In the genomic region with DNA sequence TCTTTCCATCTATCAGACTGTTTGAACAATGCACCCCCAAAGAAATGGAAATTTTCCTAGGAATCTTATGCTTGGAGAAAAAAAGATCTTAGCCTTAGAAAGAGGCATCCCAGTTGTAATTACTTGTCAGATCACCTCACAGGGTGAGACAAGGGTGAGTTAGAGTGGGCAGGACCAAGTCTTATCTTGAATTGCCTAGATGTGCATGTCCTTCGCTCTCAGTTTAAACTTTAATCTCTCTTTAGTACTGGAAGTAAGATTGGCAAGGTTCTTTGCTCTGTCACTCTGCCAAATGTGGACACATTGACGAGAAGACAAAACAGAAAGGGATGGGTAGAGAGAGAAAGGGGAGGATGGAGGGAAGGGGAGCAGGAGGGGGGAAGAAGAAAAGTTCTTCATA, we compare ENCODE assay signal across 25 mouse cellular contexts. TPM values are rescaled to one million over a fixed set of nuclear protein-coding genes. Genes with fewer than 3 reads are reported as not detected.
DNase-seq lines count a peak whose midpoint lies in the region; ATAC-seq and TF ChIP-seq lines count a peak whose summit lies in the region.
"Had no signal": no experiment of that assay in that cellular context is flagged by ENCODE, and none has a peak within 500 bp of the region (broad histone marks: within the 10 kb centered on the region; RNA-seq: fewer than 3 reads in every experiment).

No protein-coding gene starts in this region.

- no peaks in the 10 kb centered on the region; the same call in 1 of the 2 replicates for H3K27me3 ChIP-seq in intestine, embryonic 15.5 days (replicated peaks)
- H3K27me3 ChIP-seq in intestine, postnatal 0 days (replicated peaks; ENCODE audit: control insufficient read depth, insufficient read depth, low read length), result no peaks in the 10 kb centered on the region
- H3K27me3 ChIP-seq in MEL (ENCODE audit: control insufficient read depth in 1 of 2, insufficient read depth in 2 of 2, low read length in 2 of 2), result no peaks in the 10 kb centered on the region
- H3K27me3 ChIP-seq: embryonic facial prominence, embryonic 15.5 days; Patski had no signal

- TF ChIP-seq CTCF in intestine, postnatal 0 days (IDR thresholded peaks at IDR 0.05; ENCODE audit: low read depth), result no peak
- TF ChIP-seq CTCF in MEL (IDR thresholded peaks at IDR 0.05 in 2 of 3, conservative IDR thresholded peaks at IDR 0.05 in 1 of 3; ENCODE audit: control insufficient read depth in 1 of 3, insufficient read depth in 1 of 3, low read depth in 2 of 3, low read length in 3 of 3, poor library complexity in 1 of 3, severe bottlenecking in 1 of 3), result no peak

- no peaks in the 10 kb centered on the region for H3K79me2 ChIP-seq in MEL (ENCODE audit: control insufficient read depth, insufficient read depth, low read length, poor library complexity)

- no peaks in the 10 kb centered on the region for H3K4me1 ChIP-seq in intestine, embryonic 15.5 days (replicated peaks)
- H3K4me1 ChIP-seq in intestine, postnatal 0 days (replicated peaks; ENCODE audit: control insufficient read depth, insufficient read depth, low read length), result no peaks in the 10 kb centered on the region
- peaks cover 0 to 2% of the 10 kb centered on the region in 2 experiments; a peak in 2 of 4 replicates for H3K4me1 ChIP-seq in MEL (ENCODE audit: control insufficient read depth in 1 of 2, insufficient read depth in 2 of 2, low read length in 2 of 2)
- H3K4me1 ChIP-seq: embryonic facial prominence, embryonic 12.5 days; embryonic facial prominence, embryonic 15.5 days; heart, embryonic 12.5 days; heart, embryonic 15.5 days; hindbrain, embryonic 10.5 days; hindbrain, embryonic 13.5 days had no signal

- no peak overlapping the region for H3K4me2 ChIP-seq in intestine, embryonic 15.5 days (replicated peaks)
- no peak overlapping the region for H3K4me2 ChIP-seq in intestine, postnatal 0 days (replicated peaks; ENCODE audit: low read depth)
- H3K4me2 ChIP-seq: embryonic facial prominence, embryonic 12.5 days; embryonic facial prominence, embryonic 15.5 days; heart, embryonic 12.5 days; heart, embryonic 15.5 days; hindbrain, embryonic 13.5 days had no signal

- H3K9me3 ChIP-seq in intestine, embryonic 15.5 days, result no peaks in the 10 kb centered on the region
- H3K9me3 ChIP-seq in intestine, postnatal 0 days (ENCODE audit: control insufficient read depth), result no peaks in the 10 kb centered on the region
- no peaks in the 10 kb centered on the region for H3K9me3 ChIP-seq in MEL (replicated peaks; ENCODE audit: insufficient read depth, low read length)
- H3K9me3 ChIP-seq: embryonic facial prominence, embryonic 12.5 days; embryonic facial prominence, embryonic 15.5 days; heart, embryonic 12.5 days; heart, embryonic 15.5 days; hindbrain, embryonic 10.5 days; hindbrain, embryonic 13.5 days had no signal

- ATAC-seq in intestine, embryonic 15.5 days, result peak; percentile 68; the same call in 1 of the 2 replicates
- ATAC-seq in intestine, postnatal 0 days, result no peak
- peak; percentile 75 for ATAC-seq in megakaryocyte-erythroid progenitor cell, adult 5-6 weeks (replicated peaks; ENCODE audit: low FRiP score, low TSS enrichment, poor library complexity, severe bottlenecking)
- ATAC-seq: forebrain, embryonic 14.5 days; Patski had no signal

- no peaks in the 10 kb centered on the region for H3K36me3 ChIP-seq in intestine, embryonic 15.5 days
- no peaks in the 10 kb centered on the region for H3K36me3 ChIP-seq in intestine, postnatal 0 days (ENCODE audit: control insufficient read depth, insufficient read depth)
- H3K36me3 ChIP-seq in MEL (ENCODE audit: control insufficient read depth in 1 of 2, insufficient read depth in 2 of 2, low read length in 2 of 2), result peaks cover 0 to 2% of the 10 kb centered on the region in 2 experiments; a peak in 3 of 4 replicates
- H3K36me3 ChIP-seq: embryonic facial prominence, embryonic 12.5 days; embryonic facial prominence, embryonic 15.5 days; heart, embryonic 12.5 days; heart, embryonic 15.5 days; hindbrain, embryonic 10.5 days; hindbrain, embryonic 13.5 days had no signal

- no peak for TF ChIP-seq RAD21 in MEL (IDR thresholded peaks at IDR 0.05; ENCODE audit: low read depth, low read length)

- no peak overlapping the region for H3K4me3 ChIP-seq in intestine, embryonic 15.5 days (replicated peaks)
- no peak overlapping the region for H3K4me3 ChIP-seq in intestine, postnatal 0 days (ENCODE audit: low read depth, low read length)
- no peak overlapping the region for H3K4me3 ChIP-seq in MEL (ENCODE audit: control insufficient read depth in 1 of 2, insufficient read depth in 1 of 2, low read depth in 2 of 2, low read length in 2 of 2)
- H3K4me3 ChIP-seq: embryonic facial prominence, embryonic 12.5 days; embryonic facial prominence, embryonic 15.5 days; heart, embryonic 12.5 days; heart, embryonic 15.5 days; hindbrain, embryonic 10.5 days; hindbrain, embryonic 13.5 days had no signal

- no peak overlapping the region for H3K27ac ChIP-seq in intestine, embryonic 15.5 days
- H3K27ac ChIP-seq in intestine, postnatal 0 days (ENCODE audit: low read depth, low read length), result no peak overlapping the region
- no peak overlapping the region for H3K27ac ChIP-seq in MEL (ENCODE audit: control insufficient read depth, low read depth, low read length)
- H3K27ac ChIP-seq: embryonic facial prominence, embryonic 12.5 days; embryonic facial prominence, embryonic 15.5 days; heart, embryonic 15.5 days; hindbrain, embryonic 10.5 days; hindbrain, embryonic 13.5 days had no signal

- DNase-seq in kidney, postnatal 14 days, result peak; percentile 2
- no peak for DNase-seq in kidney, adult 11 months
- peak; percentile 28 for DNase-seq in MEL (ENCODE audit: low read depth, low spot score)
- no peak for DNase-seq in c-Kit-positive CD71-positive TER-119-positive erythroid progenitor cells, embryonic 14.5 days (ENCODE audit: low spot score)
- DNase-seq: adrenal gland, postnatal 10 days; adrenal gland, postnatal 36 days; cerebellum, adult 11 months; cerebellum, adult 2 months; cerebellum, adult 9-11 months; cerebellum, postnatal 25 days; gastrocnemius, postnatal 25 days; heart, adult 18-20 months; heart, postnatal 10 days; heart, postnatal 36 days had no signal

- TF ChIP-seq EP300 in MEL (IDR thresholded peaks at IDR 0.05; ENCODE audit: low read depth in 1 of 2, low read length in 2 of 2), result no peak

- 68% methylated on average over 2 of the region's 2 CpGs for WGBS in intestine, embryonic 15.5 days
- WGBS in intestine, postnatal 0 days, result 32% methylated on average over 2 of the region's 2 CpGs

- no peak overlapping the region for H3K9ac ChIP-seq in intestine, embryonic 15.5 days
- no peak overlapping the region for H3K9ac ChIP-seq in intestine, postnatal 0 days (ENCODE audit: low read depth, low read length)
- H3K9ac ChIP-seq in MEL (ENCODE audit: control insufficient read depth, low read depth, low read length, poor library complexity, severe bottlenecking), result no peak overlapping the region
- H3K9ac ChIP-seq: embryonic facial prominence, embryonic 12.5 days; embryonic facial prominence, embryonic 15.5 days; heart, embryonic 12.5 days; heart, embryonic 15.5 days; hindbrain, embryonic 13.5 days had no signal

- TF ChIP-seq POLR2A in MEL (IDR thresholded peaks at IDR 0.05; ENCODE audit: control insufficient read depth in 1 of 2, insufficient read depth in 1 of 2, low read depth in 1 of 2, low read length in 2 of 2, poor library complexity in 1 of 2), result no peak

TF ChIP-seq in MEL, 35 proteins besides CTCF, POLR2A, EP300 and RAD21:
- TF ChIP-seq BHLHE40 (IDR thresholded peaks at IDR 0.05; ENCODE audit: borderline replicate concordance, low read depth, low read length), result no peak
- 0 out of 2 replicates have a peak, but pooled peaks have one; percentile 13 for TF ChIP-seq GATA1 (IDR thresholded peaks at IDR 0.05; ENCODE audit: low read depth, low read length)
- TF ChIP-seq NELFE (IDR thresholded peaks at IDR 0.05; ENCODE audit: low read depth, low read length), result no peak
- TF ChIP-seq TAL1 (IDR thresholded peaks at IDR 0.05; ENCODE audit: low read length), result no peak
TF ChIP-seq in MEL: peak in this region for 1.

RNA-seq across cellular contexts. Expression of gene Magee1, which starts 5.2 kb away (rescaled TPM):
- polyA plus RNA-seq in intestine, embryonic 15.5 days (2015; fragmentation: Nextera tagmentation; extraction: Ambion mirVana), result 15.6 and 16.1 TPM in 2 replicates
- polyA plus RNA-seq in intestine, postnatal 0 days (2015; fragmentation: Nextera tagmentation; extraction: Ambion mirVana), result 6.2 and 6.7 TPM in 2 replicates
- total RNA-seq in MEL (2012; rRNA removed), result 0.33 and 0.35 TPM in 2 replicates
- under 1 TPM in 1 of 2 experiments, not detected in 1; 0.89 TPM for polyA plus RNA-seq in MEL (2012; ENCODE audit: insufficient read depth in 1 of 2, insufficient read length in 2 of 2, low read depth in 1 of 2, low replicate concordance in 2 of 2, missing spikeins in 1 of 2)
- total RNA-seq in megakaryocyte-erythroid progenitor cell, adult 5-6 weeks (2014; fragmentation: Nextera tagmentation), result 1.2 and 2.3 TPM in 2 replicates
- total RNA-seq in megakaryocyte-erythroid progenitor cell, adult 5-6 weeks (2017), result 1.8 and 2.6 TPM in 2 replicates

RNA-seq across cellular contexts. Expression of gene Pbdc1, which starts 35.4 kb away (rescaled TPM):
- 58.2 and 62.7 TPM in 2 replicates for polyA plus RNA-seq in intestine, embryonic 15.5 days (2015; fragmentation: Nextera tagmentation; extraction: Ambion mirVana)
- 37.4 and 38.3 TPM in 2 replicates for polyA plus RNA-seq in intestine, postnatal 0 days (2015; fragmentation: Nextera tagmentation; extraction: Ambion mirVana)
- total RNA-seq in MEL (2012; rRNA removed), result 43.8 and 45.4 TPM in 2 replicates
- polyA plus RNA-seq in MEL (2012; ENCODE audit: insufficient read depth in 1 of 2, insufficient read length in 2 of 2, low read depth in 1 of 2, low replicate concordance in 2 of 2, missing spikeins in 1 of 2), result 10 to 100 TPM in 1 of 2 experiments, not detected in 1; 54.8 TPM
- 46.2 and 60.5 TPM in 2 replicates for total RNA-seq in megakaryocyte-erythroid progenitor cell, adult 5-6 weeks (2014; fragmentation: Nextera tagmentation)
- total RNA-seq in megakaryocyte-erythroid progenitor cell, adult 5-6 weeks (2017), result 61.8 and 70.4 TPM in 2 replicates

Comparison
In these comparisons a context has a peak if more than half of its experiments do, and no peak if none do; other contexts are left out.
1. DNase-seq: peak in kidney, postnatal 14 days (single experiment) and MEL (single experiment); none in kidney, adult 11 months (single experiment) and c-Kit-positive CD71-positive TER-119-positive erythroid progenitor cells, embryonic 14.5 days (single experiment).